Mouse (Mus musculus) A20 (cell line): Measurements from ENCODE around the gene Smim10l2a.
A peak's percentile ranks its signal among the peaks of the same experiment; 100 is the strongest.

Experiments used
- DNase-seq: peaks from one replicate; pipeline ENCODE4 v3.0.0-alpha.2; 2011; ENCODE audit warnings: low read depth, low spot score

Gene Smim10l2a

GRCm38 (mm10) chrX:56374431-56375128 is at the start of gene Smim10l2a:
Gene Smim10l2a, plus strand, starts transcription at chrX:56374586.
- DNase-seq = peak; percentile 85

GRCm38 (mm10) chrX:56332046-56332445 is 42.3 kb upstream of the Smim10l2a start:
- DNase-seq = no peak

- DNase-seq = peak; percentile 57
These were observed 34.1 kb upstream of the Smim10l2a start for GRCm38 (mm10) chrX:56340305-56340704.

- no peak for DNase-seq
These were observed 31.5 kb upstream of the Smim10l2a start for GRCm38 (mm10) chrX:56342921-56343320.

GRCm38 (mm10) chrX:56346176-56346931 is 28.0 kb upstream of the Smim10l2a start, which contains the start of gene Zfp449:
Gene Zfp449, plus strand, starts transcription at chrX:56346400.
- peak; percentile 82 for DNase-seq

GRCm38 (mm10) chrX:56346932-56347253 is 27.5 kb upstream of the Smim10l2a start:
- no peak for DNase-seq

GRCm38 (mm10) chrX:56380852-56381251 is 6.5 kb downstream of the Smim10l2a start:
- DNase-seq = no peak

GRCm38 (mm10) chrX:56384142-56384541 is 9.8 kb downstream of the Smim10l2a start:
- no peak for DNase-seq

- DNase-seq = peak; percentile 77
These were observed 30.3 kb downstream of the Smim10l2a start for GRCm38 (mm10) chrX:56404646-56405045.

GRCm38 (mm10) chrX:56405482-56405881 is 31.1 kb downstream of the Smim10l2a start:
- DNase-seq = no peak

- DNase-seq = no peak
These were observed 31.7 kb downstream of the Smim10l2a start for GRCm38 (mm10) chrX:56406128-56406527.

- DNase-seq = peak; percentile 17
These were observed 41.9 kb downstream of the Smim10l2a start for GRCm38 (mm10) chrX:56416277-56416676.

- peak; percentile 47 for DNase-seq
These were observed 43.2 kb downstream of the Smim10l2a start for GRCm38 (mm10) chrX:56417541-56417940.
